Mouse (Mus musculus): Measurements from ENCODE around the gene Sgcb. TPM values are rescaled to one million over a fixed set of nuclear protein-coding genes. Genes with fewer than 3 reads are reported as not detected.

Gene Sgcb
- polyA plus RNA-seq, 1 experiment: 10.5 TPM

DNA sequence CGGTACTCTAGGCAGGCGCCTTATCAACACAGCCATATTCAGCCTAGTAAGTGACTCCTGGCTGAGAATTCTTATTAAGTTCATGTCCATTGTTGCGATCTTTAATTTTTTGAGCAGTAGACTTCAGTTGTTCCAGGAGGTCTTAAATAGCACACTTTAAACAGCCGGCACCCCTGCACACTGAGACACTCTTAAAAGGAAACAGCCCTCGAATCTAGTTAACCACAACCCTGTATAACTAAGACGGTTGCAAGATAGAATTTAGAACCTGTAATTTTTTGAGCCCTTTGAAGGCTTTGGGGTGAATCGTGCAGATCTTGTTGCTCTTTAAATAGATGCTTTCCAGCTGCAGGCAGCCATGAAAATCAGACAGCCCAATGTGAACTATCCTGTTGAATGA, 32.4 kb downstream of the Sgcb start:
- Histone ChIP-seq H3K4me1 (ENCODE audit: control insufficient read depth, insufficient read depth, low read length) (no peaks in the 10 kb centered on the region), H3K4me3 (replicated peaks; ENCODE audit: extremely low read depth, low read depth, low read length) (no peak overlapping the region)
- WGBS: 69% methylated on average over 7 of the region's 7 CpGs
- no peak for DNase-seq
- TF ChIP-seq POLR2A (IDR thresholded peaks at IDR 0.05; ENCODE audit: borderline replicate concordance, extremely low read depth, low read depth, low read length) (no peak), CTCF (IDR thresholded peaks at IDR 0.05; ENCODE audit: insufficient read depth, low read length) (no peak)

DNA sequence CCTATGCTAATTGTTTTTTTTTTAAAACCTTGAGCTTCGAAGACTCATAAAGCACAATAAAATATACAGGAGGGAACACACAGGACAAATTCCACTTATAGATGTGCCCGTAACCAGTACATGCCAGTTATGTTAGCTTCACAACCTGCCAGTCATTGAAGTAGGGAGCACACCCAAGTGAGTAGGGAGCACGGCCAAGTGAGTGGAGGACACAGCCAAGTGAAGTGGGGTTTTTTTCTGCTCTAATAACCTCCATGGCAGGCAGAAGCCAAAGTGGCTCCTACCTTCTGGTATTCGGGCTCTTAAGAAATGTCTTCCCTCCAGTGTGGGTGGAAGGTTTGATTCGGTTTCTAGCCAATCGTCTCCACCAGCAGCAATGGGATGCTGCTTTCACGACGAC, 34.3 kb downstream of the Sgcb start:
- DNase-seq: no peak
- 85% methylated on average over 8 of the region's 8 CpGs for WGBS
- no peak for TF ChIP-seq CTCF (IDR thresholded peaks at IDR 0.05; ENCODE audit: insufficient read depth, low read length)
- TF ChIP-seq POLR2A (IDR thresholded peaks at IDR 0.05; ENCODE audit: borderline replicate concordance, extremely low read depth, low read depth, low read length): no peak

DNA sequence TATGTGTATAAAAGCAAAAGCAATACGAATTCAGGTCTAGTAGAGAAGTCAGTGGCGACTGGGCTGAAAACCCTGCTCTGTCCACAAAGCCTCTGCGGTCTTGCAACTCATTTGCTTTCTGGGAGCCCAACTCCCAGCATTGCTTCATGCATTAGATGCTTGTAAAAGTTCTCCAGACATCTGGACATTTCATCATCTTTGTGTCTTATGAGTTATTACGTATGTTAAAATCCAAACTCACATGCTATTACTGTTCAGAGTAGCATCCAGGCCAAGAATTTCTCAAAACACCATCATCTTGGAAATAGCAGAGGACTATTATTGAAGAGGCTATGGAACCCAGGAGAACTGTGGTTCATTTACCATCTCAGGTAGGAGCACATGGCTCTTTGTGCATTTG, 36.5 kb downstream of the Sgcb start:
- 79% methylated on average over 4 of the region's 4 CpGs for WGBS

More for the DNA sequence above, 34.3 kb downstream of the Sgcb start:
- H3K4me3 ChIP-seq (replicated peaks; ENCODE audit: extremely low read depth, low read depth, low read length): no peak overlapping the region
- H3K4me1 ChIP-seq (ENCODE audit: control insufficient read depth, insufficient read depth, low read length): no peaks in the 10 kb centered on the region

GRCm38 (mm10) chr5:73604964-73605363, 42.6 kb downstream of the Sgcb start:
- Histone ChIP-seq H3K4me1 (ENCODE audit: control insufficient read depth, insufficient read depth, low read length) (no peaks in the 10 kb centered on the region; the same call in 1 of the 2 replicates), H3K4me3 (replicated peaks; ENCODE audit: extremely low read depth, low read depth, low read length) (no peak overlapping the region)
- TF ChIP-seq CTCF (IDR thresholded peaks at IDR 0.05; ENCODE audit: insufficient read depth, low read length): no peak
- no peak for TF ChIP-seq POLR2A (IDR thresholded peaks at IDR 0.05; ENCODE audit: borderline replicate concordance, extremely low read depth, low read depth, low read length)
- 84% methylated on average over 6 of the region's 6 CpGs for WGBS
- DNase-seq: no peak

More for the DNA sequence above, 36.5 kb downstream of the Sgcb start:
- Histone ChIP-seq H3K4me3 (replicated peaks; ENCODE audit: extremely low read depth, low read depth, low read length) (no peak overlapping the region), H3K4me1 (ENCODE audit: control insufficient read depth, insufficient read depth, low read length) (no peaks in the 10 kb centered on the region)
- TF ChIP-seq CTCF (IDR thresholded peaks at IDR 0.05; ENCODE audit: insufficient read depth, low read length) (no peak), POLR2A (IDR thresholded peaks at IDR 0.05; ENCODE audit: borderline replicate concordance, extremely low read depth, low read depth, low read length) (no peak)
- no peak for DNase-seq

- TF ChIP-seq POLR2A (IDR thresholded peaks at IDR 0.05; ENCODE audit: borderline replicate concordance, extremely low read depth, low read depth, low read length) (no peak), CTCF (IDR thresholded peaks at IDR 0.05; ENCODE audit: insufficient read depth, low read length) (no peak)
- DNase-seq: no peak
- no peak overlapping the region for H3K4me3 ChIP-seq (replicated peaks; ENCODE audit: extremely low read depth, low read depth, low read length)
- H3K4me1 ChIP-seq (ENCODE audit: control insufficient read depth, insufficient read depth, low read length): no peaks in the 10 kb centered on the region; the same call in 1 of the 2 replicates
- 90% methylated on average over 6 of the region's 6 CpGs for WGBS
Measured at GRCm38 (mm10) chr5:73604542-73604941, 43.0 kb downstream of the Sgcb start.

DNA sequence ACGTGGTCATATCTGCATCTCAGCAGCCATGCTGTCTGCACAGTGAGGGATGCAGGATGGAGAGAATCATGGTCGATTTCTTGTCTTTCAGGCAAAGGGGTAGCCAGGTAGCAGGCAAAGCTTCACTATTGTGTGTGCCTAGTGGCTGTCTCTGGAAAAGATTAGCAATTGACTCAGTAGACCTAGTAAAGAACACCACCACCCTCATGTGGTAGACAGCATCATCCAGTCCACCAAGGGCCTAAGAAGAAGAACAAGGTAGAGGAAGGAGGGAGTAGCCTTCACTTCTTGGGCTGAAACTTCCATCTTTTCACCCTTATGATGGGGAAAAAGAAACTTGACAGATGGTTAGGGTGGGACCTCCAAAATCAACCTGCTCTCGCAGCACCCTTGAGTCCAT, 44.7 kb downstream of the Sgcb start:
- Histone ChIP-seq H3K4me3 (replicated peaks; ENCODE audit: extremely low read depth, low read depth, low read length) (no peak overlapping the region), H3K4me1 (ENCODE audit: control insufficient read depth, insufficient read depth, low read length) (no peaks in the 10 kb centered on the region; the same call in 1 of the 2 replicates)
- TF ChIP-seq POLR2A (IDR thresholded peaks at IDR 0.05; ENCODE audit: borderline replicate concordance, extremely low read depth, low read depth, low read length) (no peak), CTCF (IDR thresholded peaks at IDR 0.05; ENCODE audit: insufficient read depth, low read length) (no peak)
- WGBS: 65% methylated on average over 3 of the region's 3 CpGs
- no peak for DNase-seq

- no peak for TF ChIP-seq CTCF (IDR thresholded peaks at IDR 0.05; ENCODE audit: insufficient read depth, low read length)
- TF ChIP-seq POLR2A (IDR thresholded peaks at IDR 0.05; ENCODE audit: borderline replicate concordance, extremely low read depth, low read depth, low read length): no peak
- H3K4me1 ChIP-seq (ENCODE audit: control insufficient read depth, insufficient read depth, low read length): no peaks in the 10 kb centered on the region; the same call in 1 of the 2 replicates
- WGBS: 87% methylated on average over 8 of the region's 8 CpGs
- no peak overlapping the region for H3K4me3 ChIP-seq (replicated peaks; ENCODE audit: extremely low read depth, low read depth, low read length)
- no peak for DNase-seq
Measured at GRCm38 (mm10) chr5:73601361-73601763, 46.2 kb downstream of the Sgcb start.

- Histone ChIP-seq H3K4me1 (ENCODE audit: control insufficient read depth, insufficient read depth, low read length) (no peaks in the 10 kb centered on the region; the same call in 1 of the 2 replicates), H3K4me3 (replicated peaks; ENCODE audit: extremely low read depth, low read depth, low read length) (no peak overlapping the region)
- WGBS: 62% methylated on average over 2 of the region's 2 CpGs
- TF ChIP-seq POLR2A (IDR thresholded peaks at IDR 0.05; ENCODE audit: borderline replicate concordance, extremely low read depth, low read depth, low read length) (no peak), CTCF (IDR thresholded peaks at IDR 0.05; ENCODE audit: insufficient read depth, low read length) (no peak)
- no peak for DNase-seq
Measured at GRCm38 (mm10) chr5:73599991-73600390, 47.6 kb downstream of the Sgcb start.

- no peak for DNase-seq
- H3K4me3 ChIP-seq (replicated peaks; ENCODE audit: extremely low read depth, low read depth, low read length): no peak overlapping the region
- TF ChIP-seq CTCF (IDR thresholded peaks at IDR 0.05; ENCODE audit: insufficient read depth, low read length) (no peak), POLR2A (IDR thresholded peaks at IDR 0.05; ENCODE audit: borderline replicate concordance, extremely low read depth, low read depth, low read length) (no peak)
- no peaks in the 10 kb centered on the region; the same call in 1 of the 2 replicates for H3K4me1 ChIP-seq (ENCODE audit: control insufficient read depth, insufficient read depth, low read length)
- WGBS: 63% methylated on average over 5 of the region's 5 CpGs
Measured at GRCm38 (mm10) chr5:73598943-73599695, 48.5 kb downstream of the Sgcb start.

DNA sequence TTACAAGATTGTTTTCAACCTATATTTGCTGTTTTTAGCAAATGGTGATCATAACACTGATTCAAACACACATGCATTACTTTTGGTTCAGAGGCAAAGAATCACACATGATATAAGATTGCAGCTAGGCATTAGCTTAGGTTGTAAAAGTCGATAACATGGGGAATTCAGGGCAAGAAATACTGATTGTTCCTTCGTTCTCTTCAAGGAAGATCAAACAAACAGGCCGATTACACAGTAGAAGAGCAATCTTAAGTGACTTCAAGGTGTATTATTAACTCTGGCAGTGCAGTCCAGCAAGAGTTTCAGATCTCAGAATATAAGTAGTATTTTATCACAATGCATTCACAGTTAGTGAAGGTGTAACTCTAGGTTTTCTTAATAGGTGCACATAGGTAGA, 60.5 kb downstream of the Sgcb start:
- Histone ChIP-seq H3K4me3 (replicated peaks; ENCODE audit: extremely low read depth, low read depth, low read length) (no peak overlapping the region), H3K4me1 (ENCODE audit: control insufficient read depth, insufficient read depth, low read length) (no peaks in the 10 kb centered on the region)
- TF ChIP-seq CTCF (IDR thresholded peaks at IDR 0.05; ENCODE audit: insufficient read depth, low read length): no peak
- TF ChIP-seq POLR2A (IDR thresholded peaks at IDR 0.05; ENCODE audit: borderline replicate concordance, extremely low read depth, low read depth, low read length): no peak
- no peak for DNase-seq
- WGBS: 71% methylated on average over 3 of the region's 3 CpGs

Data from lung, adult 2 months (tissue).